Mouse (Mus musculus): ENCODE data around the gene Rab3c.

GRCm38 (mm10) chr13:110019774-110020173 lies 261.0 kb downstream of the Rab3c start:
- TF ChIP-seq POLR2A (IDR thresholded peaks at IDR 0.05; ENCODE audit: low read depth, low read length) (no peak), CTCF (IDR thresholded peaks at IDR 0.05; ENCODE audit: borderline replicate concordance, insufficient read depth, low read length) (no peak)
